Mouse (Mus musculus) stomach, embryonic 14.5 days (tissue): ENCODE measurements at regions not wholly inside any gene's neighbourhood (a gene's known extent, or its start where the extent isn't known, plus 50 kb on each side); places are given as distances from the start of the nearest gene placed in this dataset.
A peak's percentile ranks its signal among the peaks of the same experiment; 100 is the strongest.

Source experiments
- ATAC-seq: fragments of 200-750 bp; cut with Nextera tagmentation; 2 replicates; pipeline ENCODE4 v1.8.0; 2017; ENCODE audit warnings: low read depth, moderate TSS enrichment; ENCODE audit not compliant: insufficient number of reproducible peaks, insufficient read depth, low FRiP score
- H3K27ac ChIP-seq: fragments of 300-500 bp; sonication (generic); 2 replicates; pipeline ENCODE4 v1.5.1; 2014; ENCODE audit warnings: mild to moderate bottlenecking, low read length, moderate library complexity, mixed read lengths
- H3K27me3 ChIP-seq: fragments of 300-500 bp; sonication (generic); 2 replicates; pipeline ENCODE4 v1.6.1; 2014; ENCODE audit warnings: low read length, control low read depth, mixed read lengths; ENCODE audit not compliant: control insufficient read depth, insufficient read depth
- H3K36me3 ChIP-seq: fragments of 300-500 bp; sonication (generic); 2 replicates; pipeline ENCODE4 v1.6.1; 2014; ENCODE audit warnings: mild to moderate bottlenecking, control low read depth, low read length, moderate library complexity, mixed read lengths; ENCODE audit not compliant: control insufficient read depth, insufficient read depth
- H3K4me1 ChIP-seq: fragments of 300-500 bp; sonication (generic); 2 replicates; pipeline ENCODE4 v1.6.1; 2014; ENCODE audit warnings: low read length, control low read depth, mixed read lengths; ENCODE audit not compliant: control insufficient read depth, insufficient read depth
- H3K4me2 ChIP-seq: fragments of 300-500 bp; sonication (generic); replicated peaks from 2 replicates; pipeline ENCODE4 v1.6.1; 2014; ENCODE audit warnings: low read depth, low read length, control low read depth
- H3K4me3 ChIP-seq: fragments of 300-500 bp; sonication (generic); 2 replicates; pipeline ENCODE4 v1.5.1; 2014; ENCODE audit warnings: low read depth, low read length, control low read depth
- H3K9ac ChIP-seq: fragments of 300-500 bp; sonication (generic); replicated peaks from 2 replicates; pipeline ENCODE4 v1.6.1; 2014; ENCODE audit warnings: low read depth, mild to moderate bottlenecking, control low read depth, low read length, moderate library complexity, mixed read lengths
- H3K9me3 ChIP-seq: fragments of 300-500 bp; sonication (generic); 2 replicates; pipeline ENCODE4 v1.6.1; 2016; ENCODE audit warnings: low read depth, low read length, control low read depth; ENCODE audit not compliant: control insufficient read depth
- WGBS: fragments of 180-500 bp; shearing (Covaris S2); extraction: QIAGEN DNeasy Blood & Tissue Kit; methylation state at CpG from one replicate; pipeline ENCODE4 v1.1.7; 2014; 5-methylcytosine and 5-hydroxymethylcytosine counted together

GRCm38 (mm10) chr7:73118871-73119270, 256.4 kb upstream of the Rgma start:
- H3K9me3 ChIP-seq = no peaks in the 10 kb centered on the region
- no peaks in the 10 kb centered on the region for H3K4me1 ChIP-seq
- no peak overlapping the region for H3K27ac ChIP-seq
- no peak overlapping the region for H3K4me3 ChIP-seq
- WGBS = 36% methylated on average over 8 of the region's 8 CpGs
- no peak for ATAC-seq
- H3K9ac ChIP-seq = no peak overlapping the region
- H3K27me3 ChIP-seq = no peaks in the 10 kb centered on the region
- H3K4me2 ChIP-seq = no peak overlapping the region
- no peaks in the 10 kb centered on the region for H3K36me3 ChIP-seq

- no peak overlapping the region for H3K4me2 ChIP-seq
- no peaks in the 10 kb centered on the region for H3K4me1 ChIP-seq
- H3K27me3 ChIP-seq = no peaks in the 10 kb centered on the region
- H3K36me3 ChIP-seq = no peaks in the 10 kb centered on the region
- H3K4me3 ChIP-seq = no peak overlapping the region
- no peak overlapping the region for H3K9ac ChIP-seq
- no peak for ATAC-seq
- no peak overlapping the region for H3K27ac ChIP-seq
- 50% methylated on average over 9 of the region's 9 CpGs for WGBS
- H3K9me3 ChIP-seq = no peaks in the 10 kb centered on the region
These were observed 255.0 kb upstream of the Rgma start for GRCm38 (mm10) chr7:73120276-73120675.

GRCm38 (mm10) chr7:73124976-73125375, 250.3 kb upstream of the Rgma start:
- Histone ChIP-seq H3K4me1 (no peaks in the 10 kb centered on the region), H3K9ac (no peak overlapping the region), H3K36me3 (no peaks in the 10 kb centered on the region), H3K9me3 (no peaks in the 10 kb centered on the region), H3K4me2 (no peak overlapping the region), H3K27ac (no peak overlapping the region), H3K27me3 (no peaks in the 10 kb centered on the region), H3K4me3 (no peak overlapping the region)
- no peak for ATAC-seq
- 75% methylated on average over 2 of the region's 2 CpGs for WGBS

- no peaks in the 10 kb centered on the region for H3K27me3 ChIP-seq
- H3K9ac ChIP-seq = no peak overlapping the region
- no peaks in the 10 kb centered on the region for H3K4me1 ChIP-seq
- no peaks in the 10 kb centered on the region for H3K36me3 ChIP-seq
- no peak overlapping the region for H3K4me3 ChIP-seq
- ATAC-seq = no peak
- no peak overlapping the region for H3K4me2 ChIP-seq
- no peaks in the 10 kb centered on the region for H3K9me3 ChIP-seq
- no peak overlapping the region for H3K27ac ChIP-seq
- WGBS = 12% methylated on average over 11 of the region's 11 CpGs
These were observed 249.4 kb upstream of the Rgma start for GRCm38 (mm10) chr7:73125864-73126263.

- no peak for ATAC-seq
- Histone ChIP-seq H3K27me3 (no peaks in the 10 kb centered on the region), H3K4me1 (no peaks in the 10 kb centered on the region), H3K27ac (no peak overlapping the region), H3K36me3 (no peaks in the 10 kb centered on the region), H3K9ac (no peak overlapping the region), H3K9me3 (no peaks in the 10 kb centered on the region), H3K4me3 (no peak overlapping the region), H3K4me2 (no peak overlapping the region)
- 68% methylated on average over 6 of the region's 6 CpGs for WGBS
These were observed 239.5 kb upstream of the Rgma start for GRCm38 (mm10) chr7:73135786-73136185.

DNA sequence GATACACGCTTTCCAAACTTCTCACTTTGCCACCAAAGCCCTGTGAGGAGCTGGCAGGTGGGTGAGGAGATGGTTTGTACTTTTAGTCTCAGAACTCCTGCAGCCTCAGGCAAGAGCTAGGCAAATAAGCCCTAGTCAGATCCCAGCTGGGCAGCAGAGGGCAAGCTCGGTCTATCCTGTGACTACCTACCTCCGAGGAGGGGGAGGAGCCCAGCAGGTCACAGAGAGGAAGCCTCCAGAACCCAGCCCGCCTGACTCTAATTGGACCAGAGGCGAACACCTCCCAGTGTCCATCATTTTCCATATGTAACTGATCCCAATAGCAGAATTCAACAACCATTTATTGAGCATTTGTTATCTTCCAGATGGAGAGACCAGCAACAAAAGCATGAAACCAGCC, 237.0 kb upstream of the Rgma start:
- ATAC-seq = no peak
- H3K27ac ChIP-seq = no peak overlapping the region
- H3K27me3 ChIP-seq = no peaks in the 10 kb centered on the region
- 38% methylated on average over 5 of the region's 5 CpGs for WGBS
- no peak overlapping the region for H3K4me3 ChIP-seq
- no peak overlapping the region for H3K4me2 ChIP-seq
- H3K9me3 ChIP-seq = no peaks in the 10 kb centered on the region
- H3K36me3 ChIP-seq = no peaks in the 10 kb centered on the region
- H3K4me1 ChIP-seq = peaks cover 8% of the 10 kb centered on the region; the same call in 1 of the 2 replicates
- no peak overlapping the region for H3K9ac ChIP-seq

- no peaks in the 10 kb centered on the region for H3K36me3 ChIP-seq
- no peak overlapping the region for H3K27ac ChIP-seq
- H3K27me3 ChIP-seq = no peaks in the 10 kb centered on the region
- H3K4me1 ChIP-seq = peaks cover 8% of the 10 kb centered on the region; the same call in 1 of the 2 replicates
- H3K4me2 ChIP-seq = no peak overlapping the region
- WGBS = 41% methylated on average over 8 of the region's 8 CpGs
- H3K4me3 ChIP-seq = no peak overlapping the region
- ATAC-seq = 0 out of 2 replicates have a peak, but pooled peaks have one; percentile 23
- no peak overlapping the region for H3K9ac ChIP-seq
- no peaks in the 10 kb centered on the region for H3K9me3 ChIP-seq
These were observed 236.3 kb upstream of the Rgma start for GRCm38 (mm10) chr7:73138861-73139493.

GRCm38 (mm10) chr7:73139901-73140300, 235.4 kb upstream of the Rgma start:
- H3K27ac ChIP-seq = no peak overlapping the region
- ATAC-seq = no peak

GRCm38 (mm10) chr7:73141167-73141566, 234.1 kb upstream of the Rgma start:
- H3K27ac ChIP-seq = no peak overlapping the region
- H3K4me3 ChIP-seq = no peak overlapping the region
- H3K36me3 ChIP-seq = no peaks in the 10 kb centered on the region
- peaks cover 8% of the 10 kb centered on the region; the same call in 1 of the 2 replicates for H3K4me1 ChIP-seq
- no peak for ATAC-seq
- H3K9ac ChIP-seq = no peak overlapping the region
- 6% methylated on average over 5 of the region's 5 CpGs for WGBS
- no peak overlapping the region for H3K4me2 ChIP-seq
- no peaks in the 10 kb centered on the region for H3K9me3 ChIP-seq
- no peaks in the 10 kb centered on the region for H3K27me3 ChIP-seq

More at GRCm38 (mm10) chr7:73139901-73140300, 235.4 kb upstream of the Rgma start:
- 59% methylated on average over 6 of the region's 6 CpGs for WGBS
- Histone ChIP-seq H3K4me2 (no peak overlapping the region), H3K4me3 (no peak overlapping the region), H3K27me3 (no peaks in the 10 kb centered on the region), H3K9me3 (no peaks in the 10 kb centered on the region), H3K9ac (no peak overlapping the region), H3K4me1 (peaks cover 8% of the 10 kb centered on the region; the same call in 1 of the 2 replicates), H3K36me3 (no peaks in the 10 kb centered on the region)
